Mouse (Mus musculus) kidney, postnatal 0 days (tissue): ENCODE results near the gene Relb. TPM values are rescaled to one million over a fixed set of nuclear protein-coding genes. Genes with fewer than 3 reads are reported as not detected.

ENCODE experiments used
- ATAC-seq: fragments of 200-750 bp; cut with Nextera tagmentation; replicated peaks from 2 replicates; pipeline ENCODE4 v1.8.0; 2017; ENCODE audit warnings: low read depth, moderate number of reproducible peaks, moderate TSS enrichment, moderate library complexity; ENCODE audit not compliant: low FRiP score
- DNase-seq: peaks from one replicate; pipeline ENCODE4 v3.0.0-alpha.2; 2016; ENCODE audit warnings: low spot score
- H3K27ac ChIP-seq: fragments of 300-500 bp; sonication (generic); 2 replicates; pipeline ENCODE4 v1.5.1; 2014; ENCODE audit warnings: mild to moderate bottlenecking
- H3K27me3 ChIP-seq: fragments of 300-500 bp; sonication (generic); 2 replicates; pipeline ENCODE4 v1.6.1; 2014; ENCODE audit warnings: low read length, mixed read lengths; ENCODE audit not compliant: insufficient read depth
- H3K36me3 ChIP-seq: fragments of 300-500 bp; sonication (generic); 2 replicates; pipeline ENCODE4 v1.6.1; 2014; ENCODE audit warnings: low read length, mixed read lengths; ENCODE audit not compliant: insufficient read depth
- H3K4me1 ChIP-seq: fragments of 300-500 bp; sonication (generic); replicated peaks from 2 replicates; pipeline ENCODE4 v1.6.1; 2014; ENCODE audit warnings: antibody characterized with exemption, low read length, mixed read lengths; ENCODE audit not compliant: insufficient read depth
- H3K4me2 ChIP-seq: fragments of 300-500 bp; sonication (generic); 2 replicates; pipeline ENCODE4 v1.6.1; 2014; ENCODE audit warnings: mild to moderate bottlenecking, low read length, moderate library complexity, mixed read lengths
- H3K4me3 ChIP-seq: fragments of 300-500 bp; sonication (generic); replicated peaks from 2 replicates; pipeline ENCODE4 v1.5.1; 2014; ENCODE audit warnings: low read depth, low read length
- H3K9ac ChIP-seq: fragments of 300-500 bp; sonication (generic); 2 replicates; pipeline ENCODE4 v1.6.1; 2014; ENCODE audit warnings: low read depth, low read length
- H3K9me3 ChIP-seq: fragments of 300-500 bp; sonication (generic); replicated peaks from 2 replicates; pipeline ENCODE4 v1.6.1; 2016; ENCODE audit warnings: low read length, inconsistent platforms, mixed read lengths
- CTCF ChIP-seq: IDR thresholded peaks from 2 replicates; pipeline ENCODE4 v1.5.1; 2016; ENCODE audit warnings: antibody characterized with exemption, low read depth, mild to moderate bottlenecking, moderate library complexity
- WGBS: fragments of 180-500 bp; shearing (Covaris S2); extraction: QIAGEN DNeasy Blood & Tissue Kit; methylation state at CpG from one replicate; pipeline ENCODE4 v1.1.7; 2014; 5-methylcytosine and 5-hydroxymethylcytosine counted together
- polyA plus RNA-seq: library from polyadenylated mRNA; unstranded; fragments of >200 nt; fragmentation: Nextera tagmentation; extraction: Ambion mirVana; gene quantifications from 2 replicates; pipeline ENCODE4 v1.2.1, GENCODE M21; 2015

The Relb gene
- polyA plus RNA-seq, 1 experiment from 2014 or later = 10.6 TPM

DNA sequence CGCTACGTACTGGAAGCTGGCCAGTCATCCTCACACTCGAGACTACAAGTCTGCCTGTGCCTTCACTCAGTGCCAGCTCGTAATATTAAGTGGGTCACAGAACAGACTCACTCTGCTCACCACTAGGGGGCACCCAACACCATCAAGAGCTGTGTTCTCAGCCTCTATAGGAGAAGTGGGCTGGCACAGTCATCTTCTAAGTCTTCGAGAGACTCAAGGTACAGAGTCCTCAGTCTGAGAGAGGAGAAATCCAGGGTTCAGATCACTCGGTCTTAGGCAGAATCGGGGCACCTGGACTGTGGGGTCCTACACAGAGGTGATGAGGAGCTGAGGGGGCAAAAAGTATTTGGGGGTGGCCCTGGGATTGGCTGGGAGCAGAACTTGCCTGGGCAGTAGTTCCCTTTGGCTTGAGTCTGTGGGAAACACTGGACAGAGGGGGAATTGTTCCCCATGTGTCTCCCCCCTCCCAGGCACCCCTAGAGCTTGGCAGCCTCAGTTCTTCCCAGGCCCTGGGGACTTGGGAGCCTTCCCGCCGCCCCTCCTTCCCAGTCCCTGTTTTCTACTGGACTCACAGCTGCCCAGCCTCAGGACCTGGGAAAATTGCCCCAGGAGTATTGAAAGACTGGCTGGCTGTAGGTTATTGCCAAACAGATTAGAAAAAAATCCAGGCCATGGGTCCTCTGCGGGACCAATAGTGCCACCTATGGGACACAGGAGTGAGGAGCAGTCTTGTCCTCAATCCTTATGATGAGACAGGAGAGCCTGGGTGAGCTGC lies 39.9 kb upstream of the Relb start:
- Histone ChIP-seq H3K9ac (no peak overlapping the region), H3K4me1 (peaks cover 6% of the 10 kb centered on the region; the same call in 1 of the 2 replicates), H3K4me2 (peak overlapping the region; percentile 42), H3K27ac (peak overlapping the region; percentile 70), H3K4me3 (no peak overlapping the region), H3K9me3 (no peaks in the 10 kb centered on the region), H3K27me3 (no peaks in the 10 kb centered on the region), H3K36me3 (no peaks in the 10 kb centered on the region)
- peak; percentile 77 for ATAC-seq
- DNase-seq = peak; percentile 96
- 6% methylated on average over 10 of the region's 10 CpGs for WGBS
- TF ChIP-seq CTCF = peak; percentile 97

DNA sequence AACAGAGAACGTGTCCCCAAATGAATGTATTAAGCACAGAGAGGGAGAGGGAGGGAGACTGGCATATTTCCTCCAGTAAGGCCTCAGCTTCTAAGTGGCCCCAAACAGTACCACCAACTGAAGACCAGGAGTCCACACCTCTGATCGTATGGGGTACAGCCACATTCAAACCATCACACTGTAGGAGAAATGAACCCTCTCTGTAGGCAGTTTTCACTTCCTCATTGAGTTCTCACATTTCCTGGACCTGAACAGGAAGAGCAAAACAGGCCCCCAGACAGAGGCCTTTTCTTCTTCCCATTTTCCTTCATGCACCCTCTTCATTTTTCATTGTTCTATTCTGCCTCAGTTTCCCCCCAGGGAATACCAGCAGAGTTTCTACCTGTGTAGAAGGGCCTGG lies 38.2 kb upstream of the Relb start:
- no peak for DNase-seq
- H3K27me3 ChIP-seq = no peaks in the 10 kb centered on the region
- no peak for ATAC-seq
- peaks cover 13% of the 10 kb centered on the region for H3K4me1 ChIP-seq
- no peak overlapping the region for H3K9ac ChIP-seq
- no peaks in the 10 kb centered on the region for H3K36me3 ChIP-seq
- TF ChIP-seq CTCF = no peak
- 65% methylated on average over 2 of the region's 2 CpGs for WGBS
- no peak overlapping the region for H3K27ac ChIP-seq
- H3K4me2 ChIP-seq = no peak overlapping the region
- H3K4me3 ChIP-seq = no peak overlapping the region
- H3K9me3 ChIP-seq = no peaks in the 10 kb centered on the region

- WGBS = 68% methylated on average over 3 of the region's 3 CpGs
- no peak for ATAC-seq
- peak; percentile 56 for TF ChIP-seq CTCF
Measured at GRCm38 (mm10) chr7:19666750-19667149, 37.5 kb upstream of the Relb start.

DNA sequence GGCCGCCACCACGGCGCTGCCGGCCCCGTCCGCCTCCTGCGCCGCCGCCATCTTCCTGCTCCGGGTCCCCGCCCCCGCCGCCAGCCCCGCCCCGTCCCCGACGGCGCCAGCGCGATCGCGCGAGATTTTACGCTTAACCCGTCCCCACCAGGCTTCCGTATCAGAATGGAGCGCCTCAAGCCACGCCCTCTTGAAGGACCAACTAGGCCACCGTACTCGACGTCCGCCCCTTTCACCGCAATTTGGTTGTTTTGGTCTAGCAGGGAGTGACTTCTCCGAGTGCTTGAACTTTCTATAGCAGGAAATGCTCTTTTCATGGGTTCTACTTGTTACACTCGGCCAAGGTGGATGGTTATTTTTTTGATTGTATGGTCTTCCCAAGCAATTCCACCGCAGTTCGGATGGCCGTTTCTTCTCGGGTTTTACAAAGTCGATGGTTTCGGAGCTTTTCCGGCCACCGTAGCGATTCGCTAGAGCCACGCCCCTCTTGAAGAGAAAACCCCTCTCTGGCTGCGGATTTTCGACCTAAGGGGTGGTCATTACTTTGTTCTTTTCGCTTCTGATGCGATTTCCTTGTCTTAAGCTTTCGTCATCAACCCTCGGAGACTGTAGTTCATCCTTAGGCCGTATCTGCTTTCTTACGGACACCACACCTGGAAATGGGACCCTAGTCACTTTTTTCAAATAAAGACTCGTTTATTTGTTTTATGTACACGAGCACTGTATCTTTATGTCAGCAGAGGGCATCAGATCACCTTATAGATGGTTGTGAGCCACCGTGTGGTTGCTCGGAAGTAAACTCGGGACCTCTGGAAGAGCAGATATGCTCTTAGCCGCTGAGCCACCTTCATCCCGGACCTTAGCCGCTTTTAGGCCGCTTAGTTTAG lies 36.0 kb upstream of the Relb start, which contains the start of gene Clptm1:
Gene Clptm1, minus strand, starts transcription at position 79 of the 887 bp plus-strand sequence.
- peak within 1 kb of the TSS; percentile 91 for H3K4me2 ChIP-seq
- TF ChIP-seq CTCF = peak; percentile 72
- no peaks in the 10 kb centered on the region for H3K27me3 ChIP-seq
- ATAC-seq (peak; percentile 90), DNase-seq (peak; percentile 99)
- H3K9ac ChIP-seq = peak within 1 kb of the TSS; percentile 98
- peak within 1 kb of the TSS; percentile 100 for H3K4me3 ChIP-seq
- peaks cover 4% of the 10 kb centered on the region for H3K36me3 ChIP-seq
- H3K27ac ChIP-seq = peak within 1 kb of the TSS; percentile 97
- H3K9me3 ChIP-seq = no peaks in the 10 kb centered on the region
- 1% methylated on average over 59 of the region's 63 CpGs for WGBS
- peaks cover 13% of the 10 kb centered on the region for H3K4me1 ChIP-seq

More at GRCm38 (mm10) chr7:19666750-19667149, 37.5 kb upstream of the Relb start:
- DNase-seq = no peak
- Histone ChIP-seq H3K27me3 (no peaks in the 10 kb centered on the region), H3K4me1 (peaks cover 13% of the 10 kb centered on the region), H3K4me3 (no peak overlapping the region), H3K27ac (no peak overlapping the region), H3K9ac (no peak overlapping the region), H3K9me3 (no peaks in the 10 kb centered on the region), H3K36me3 (peaks cover 3% of the 10 kb centered on the region; the same call in 1 of the 2 replicates), H3K4me2 (no peak overlapping the region)

DNA sequence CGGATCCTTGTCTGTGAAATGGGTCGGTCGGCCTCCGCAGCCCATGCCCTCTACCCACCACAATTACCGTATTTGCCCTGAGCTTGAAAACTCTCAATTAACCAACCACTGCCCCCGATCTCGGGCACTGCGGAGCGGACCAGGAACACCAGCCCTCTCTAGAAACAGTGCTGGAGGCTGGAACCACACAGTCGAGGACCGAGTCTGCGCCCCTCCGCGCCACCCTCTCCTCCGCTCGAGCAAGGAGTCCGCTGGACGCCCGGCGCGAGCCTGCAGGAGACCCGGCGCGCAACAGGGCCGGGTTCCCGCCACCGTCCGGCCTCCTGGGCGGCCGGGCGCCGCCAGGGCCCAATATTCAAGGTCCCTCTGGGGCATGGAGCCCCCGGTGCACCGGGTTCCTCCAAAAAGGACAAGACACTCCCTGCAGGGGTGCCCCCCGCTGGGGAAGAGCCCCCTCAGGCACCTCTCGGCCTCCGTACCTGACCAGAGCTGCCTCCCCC lies 35.3 kb upstream of the Relb start:
- H3K27me3 ChIP-seq = no peaks in the 10 kb centered on the region
- peaks cover 4% of the 10 kb centered on the region for H3K36me3 ChIP-seq
- H3K9ac ChIP-seq = peak overlapping the region; percentile 98
- DNase-seq (no peak), ATAC-seq (no peak)
- peak overlapping the region; percentile 91 for H3K4me2 ChIP-seq
- under 1% methylated on average over 34 of the region's 37 CpGs for WGBS
- H3K4me3 ChIP-seq = peak overlapping the region; percentile 100
- no peak for TF ChIP-seq CTCF
- peak overlapping the region; percentile 83 for H3K27ac ChIP-seq
- peaks cover 13% of the 10 kb centered on the region for H3K4me1 ChIP-seq
- no peaks in the 10 kb centered on the region for H3K9me3 ChIP-seq

- ATAC-seq = no peak
- 7% methylated on average over 8 of the region's 8 CpGs for WGBS
Measured at GRCm38 (mm10) chr7:19663940-19664339, 34.7 kb upstream of the Relb start.

More at GRCm38 (mm10) chr7:19663940-19664339, 34.7 kb upstream of the Relb start:
- Histone ChIP-seq H3K4me3 (peak overlapping the region; percentile 100), H3K9me3 (no peaks in the 10 kb centered on the region), H3K36me3 (peaks cover 4% of the 10 kb centered on the region), H3K4me2 (peak overlapping the region; percentile 91), H3K27ac (peak overlapping the region; percentile 83; the same call in 1 of the 2 replicates), H3K27me3 (no peaks in the 10 kb centered on the region), H3K9ac (peak overlapping the region; percentile 98), H3K4me1 (peaks cover 8% of the 10 kb centered on the region)
- no peak for TF ChIP-seq CTCF
- DNase-seq = no peak
